In genomic region chr4:129242327-129242726, GRCm38 (mm10) we compare ENCODE assay signal across 12 mouse cellular contexts. TPM values are rescaled to one million over a fixed set of nuclear protein-coding genes. Genes with fewer than 3 reads are reported as not detected.
DNase-seq lines count a peak whose midpoint lies in the region; ATAC-seq and TF ChIP-seq lines count a peak whose summit lies in the region.
"Had no signal": no experiment of that assay in that cellular context is flagged by ENCODE, and none has a peak within 500 bp of the region (broad histone marks: within the 10 kb centered on the region; RNA-seq: fewer than 3 reads in every experiment).

No protein-coding gene starts in this region.

- H3K9ac ChIP-seq in embryonic facial prominence, embryonic 13.5 days, result peak overlapping the region; percentile 8; the same call in 1 of the 2 replicates
- 0 out of 2 replicates have a peak overlapping the region, but pooled peaks have one; percentile 17 for H3K9ac ChIP-seq in intestine, postnatal 0 days (ENCODE audit: low read depth, low read length)
- H3K9ac ChIP-seq in stomach, embryonic 14.5 days (replicated peaks; ENCODE audit: low read depth, low read length), result no peak overlapping the region

- no peak for TF ChIP-seq CTCF in left cerebral cortex, adult 2 months (IDR thresholded peaks at IDR 0.05)
- no peak for TF ChIP-seq CTCF in intestine, postnatal 0 days (IDR thresholded peaks at IDR 0.05; ENCODE audit: low read depth)

- peak overlapping the region; percentile 14 for H3K4me2 ChIP-seq in embryonic facial prominence, embryonic 13.5 days
- H3K4me2 ChIP-seq in intestine, postnatal 0 days (replicated peaks; ENCODE audit: low read depth), result peak overlapping the region; percentile 21; the same call in 1 of the 2 replicates
- H3K4me2 ChIP-seq in stomach, embryonic 14.5 days (replicated peaks; ENCODE audit: low read depth, low read length), result no peak overlapping the region
- H3K4me2 ChIP-seq: liver, embryonic 11.5 days had no signal

- peaks cover 37% of the 10 kb centered on the region for H3K4me1 ChIP-seq in embryonic facial prominence, embryonic 13.5 days
- peaks cover 18% of the 10 kb centered on the region for H3K4me1 ChIP-seq in intestine, postnatal 0 days (replicated peaks; ENCODE audit: control insufficient read depth, insufficient read depth, low read length)
- H3K4me1 ChIP-seq in stomach, embryonic 14.5 days (ENCODE audit: control insufficient read depth, insufficient read depth, low read length), result peaks cover 23% of the 10 kb centered on the region

- peaks cover 28% of the 10 kb centered on the region for H3K27me3 ChIP-seq in embryonic facial prominence, embryonic 13.5 days
- H3K27me3 ChIP-seq in intestine, postnatal 0 days (replicated peaks; ENCODE audit: control insufficient read depth, insufficient read depth, low read length), result no peaks in the 10 kb centered on the region
- H3K27me3 ChIP-seq in stomach, embryonic 14.5 days (ENCODE audit: control insufficient read depth, insufficient read depth, low read length), result no peaks in the 10 kb centered on the region

- DNase-seq in left cerebral cortex, adult 2 months (ENCODE audit: extremely low spot score in 1 of 2, low spot score in 2 of 2), result no peak
- no peak for DNase-seq in left cerebral cortex, postnatal 10 days (ENCODE audit: extremely low spot score in 1 of 2, low spot score in 2 of 2)
- DNase-seq in urinary bladder, postnatal 10 days (ENCODE audit: low spot score), result no peak
- no peak for DNase-seq in layer of hippocampus, adult 11-12 months (ENCODE audit: low spot score)
- DNase-seq: cerebellum, postnatal 14 days; heart, postnatal 14 days; kidney, postnatal 4 days had no signal

- WGBS in embryonic facial prominence, embryonic 13.5 days, result 24% methylated on average over 4 of the region's 4 CpGs
- 65% methylated on average over 4 of the region's 4 CpGs for WGBS in intestine, postnatal 0 days
- WGBS in stomach, embryonic 14.5 days, result 47% methylated on average over 4 of the region's 4 CpGs

- peak overlapping the region; percentile 38; the same call in 1 of the 2 replicates for H3K27ac ChIP-seq in left cerebral cortex, adult 2 months
- peak overlapping the region; percentile 66 for H3K27ac ChIP-seq in embryonic facial prominence, embryonic 13.5 days
- no peak overlapping the region for H3K27ac ChIP-seq in intestine, postnatal 0 days (ENCODE audit: low read depth, low read length)
- H3K27ac ChIP-seq in stomach, embryonic 14.5 days (ENCODE audit: low read length), result peak overlapping the region; percentile 6; the same call in 1 of the 2 replicates

- intact Hi-C loops in left cerebral cortex, adult 2 months (cut with DNase I), result no loop called here
- intact Hi-C loops in left cerebral cortex, postnatal 10 days (cut with DNase I), result no loop called here

- H3K36me3 ChIP-seq in embryonic facial prominence, embryonic 13.5 days, result no peaks in the 10 kb centered on the region
- no peaks in the 10 kb centered on the region; the same call in 1 of the 2 replicates for H3K36me3 ChIP-seq in intestine, postnatal 0 days (ENCODE audit: control insufficient read depth, insufficient read depth)
- no peaks in the 10 kb centered on the region for H3K36me3 ChIP-seq in stomach, embryonic 14.5 days (ENCODE audit: control insufficient read depth, insufficient read depth, low read length)

- no peaks in the 10 kb centered on the region for H3K9me3 ChIP-seq in embryonic facial prominence, embryonic 13.5 days
- no peaks in the 10 kb centered on the region for H3K9me3 ChIP-seq in intestine, postnatal 0 days (ENCODE audit: control insufficient read depth)
- H3K9me3 ChIP-seq in stomach, embryonic 14.5 days (ENCODE audit: control insufficient read depth, low read depth, low read length), result no peaks in the 10 kb centered on the region

- H3K4me3 ChIP-seq in left cerebral cortex, adult 2 months, result no peak overlapping the region
- no peak overlapping the region for H3K4me3 ChIP-seq in embryonic facial prominence, embryonic 13.5 days
- H3K4me3 ChIP-seq in intestine, postnatal 0 days (ENCODE audit: low read depth, low read length), result no peak overlapping the region
- no peak overlapping the region for H3K4me3 ChIP-seq in stomach, embryonic 14.5 days (ENCODE audit: low read depth, low read length)

- no peak for ATAC-seq in embryonic facial prominence, embryonic 13.5 days (ENCODE audit: insufficient number of reproducible peaks, insufficient read depth, low FRiP score, low TSS enrichment, low read depth)
- no peak for ATAC-seq in intestine, postnatal 0 days
- ATAC-seq in stomach, embryonic 14.5 days (ENCODE audit: insufficient number of reproducible peaks, insufficient read depth, low FRiP score, low read depth), result no peak
- no peak for ATAC-seq in monocyte, adult 5-6 weeks (replicated peaks; ENCODE audit: insufficient number of reproducible peaks, low FRiP score, low TSS enrichment, poor library complexity, severe bottlenecking)

RNA-seq across cellular contexts. Expression of gene C77080, which starts 18.9 kb away (rescaled TPM):
- 10 to 100 TPM; 22.5 to 25.9 TPM for total RNA-seq in left cerebral cortex, adult 2 months (2021)
- total RNA-seq in left cerebral cortex, postnatal 10 days (2021), result 10 to 100 TPM; 11.1 to 15.8 TPM
- 7.6 and 8.4 TPM in 2 replicates for polyA plus RNA-seq in embryonic facial prominence, embryonic 13.5 days (2015; fragmentation: Nextera tagmentation; extraction: Ambion mirVana)
- 14.3 and 15.1 TPM in 2 replicates for polyA plus RNA-seq in intestine, postnatal 0 days (2015; fragmentation: Nextera tagmentation; extraction: Ambion mirVana)
- polyA plus RNA-seq in stomach, embryonic 14.5 days (2014; fragmentation: Nextera tagmentation; extraction: Ambion mirVana), result 6.8 and 8.0 TPM in 2 replicates
- 0.32 to 0.57 TPM in 2 of 3 replicates, not detected in the other for total RNA-seq in monocyte, adult 5-6 weeks (2017)

RNA-seq across cellular contexts. Expression of gene Sync, which starts 45.1 kb away (rescaled TPM):
- total RNA-seq in left cerebral cortex, adult 2 months (2021), result 1 to 10 TPM; 1.8 to 2.2 TPM
- total RNA-seq in left cerebral cortex, postnatal 10 days (2021), result 1 to 10 TPM; 1.7 TPM
- polyA plus RNA-seq in embryonic facial prominence, embryonic 13.5 days (2015; fragmentation: Nextera tagmentation; extraction: Ambion mirVana), result 0.96 and 1.2 TPM in 2 replicates
- 1.3 and 1.6 TPM in 2 replicates for polyA plus RNA-seq in intestine, postnatal 0 days (2015; fragmentation: Nextera tagmentation; extraction: Ambion mirVana)
- polyA plus RNA-seq in stomach, embryonic 14.5 days (2014; fragmentation: Nextera tagmentation; extraction: Ambion mirVana), result 1.7 and 1.9 TPM in 2 replicates
- 0.75 TPM in 1 of 3 replicates, not detected in the others for total RNA-seq in monocyte, adult 5-6 weeks (2017)

RNA-seq across cellular contexts. Expression of gene Yars, which starts 52.8 kb away (rescaled TPM):
- 10 to 100 TPM; 87.4 to 93.1 TPM for total RNA-seq in left cerebral cortex, adult 2 months (2021)
- total RNA-seq in left cerebral cortex, postnatal 10 days (2021), result 100 to 1,000 TPM; 103 to 105 TPM
- polyA plus RNA-seq in embryonic facial prominence, embryonic 13.5 days (2015; fragmentation: Nextera tagmentation; extraction: Ambion mirVana), result 80.0 and 84.5 TPM in 2 replicates
- 35.6 and 41.8 TPM in 2 replicates for polyA plus RNA-seq in intestine, postnatal 0 days (2015; fragmentation: Nextera tagmentation; extraction: Ambion mirVana)
- 81.6 and 84.6 TPM in 2 replicates for polyA plus RNA-seq in stomach, embryonic 14.5 days (2014; fragmentation: Nextera tagmentation; extraction: Ambion mirVana)
- 30.1 to 41.8 TPM (median 33.8 TPM) in 3 replicates for total RNA-seq in monocyte, adult 5-6 weeks (2017)

RNA-seq across cellular contexts. Expression of gene S100pbp, which starts 52.8 kb away (rescaled TPM):
- 10 to 100 TPM; 33.9 to 34.5 TPM for total RNA-seq in left cerebral cortex, adult 2 months (2021)
- 10 to 100 TPM; 40.1 to 45.7 TPM for total RNA-seq in left cerebral cortex, postnatal 10 days (2021)
- polyA plus RNA-seq in embryonic facial prominence, embryonic 13.5 days (2015; fragmentation: Nextera tagmentation; extraction: Ambion mirVana), result 25.4 and 25.5 TPM in 2 replicates
- 6.9 and 7.7 TPM in 2 replicates for polyA plus RNA-seq in intestine, postnatal 0 days (2015; fragmentation: Nextera tagmentation; extraction: Ambion mirVana)
- polyA plus RNA-seq in stomach, embryonic 14.5 days (2014; fragmentation: Nextera tagmentation; extraction: Ambion mirVana), result 18.2 and 20.3 TPM in 2 replicates
- 24.0 to 32.0 TPM (median 30.6 TPM) in 3 replicates for total RNA-seq in monocyte, adult 5-6 weeks (2017)
